Mouse (Mus musculus) megakaryocyte, embryonic 14.5 days (primary cell): ENCODE data around the gene Il17rd.

Experiments
- FLI1 ChIP-seq: IDR thresholded peaks from 2 replicates; pipeline ENCODE4 v1.6.1; 2012; ENCODE audit warnings: low read length, inconsistent platforms, mixed read lengths
- GATA1 ChIP-seq: IDR thresholded peaks from 3 replicates; pipeline ENCODE4 v1.6.1; 2012; ENCODE audit warnings: mixed read lengths, low read length, inconsistent platforms, borderline replicate concordance

GRCm38 (mm10) chr14:27011561-27011960 is 27.2 kb upstream of the Il17rd start:
- TF ChIP-seq GATA1 (no peak), FLI1 (no peak)
